Mouse (Mus musculus): Measurements from ENCODE around the gene Nhlh2. TPM values are rescaled to one million over a fixed set of nuclear protein-coding genes. Genes with fewer than 3 reads are reported as not detected.

Gene Nhlh2
- polyA plus RNA-seq, 1 experiment from 2014 or later = 59.5 TPM

DNA sequence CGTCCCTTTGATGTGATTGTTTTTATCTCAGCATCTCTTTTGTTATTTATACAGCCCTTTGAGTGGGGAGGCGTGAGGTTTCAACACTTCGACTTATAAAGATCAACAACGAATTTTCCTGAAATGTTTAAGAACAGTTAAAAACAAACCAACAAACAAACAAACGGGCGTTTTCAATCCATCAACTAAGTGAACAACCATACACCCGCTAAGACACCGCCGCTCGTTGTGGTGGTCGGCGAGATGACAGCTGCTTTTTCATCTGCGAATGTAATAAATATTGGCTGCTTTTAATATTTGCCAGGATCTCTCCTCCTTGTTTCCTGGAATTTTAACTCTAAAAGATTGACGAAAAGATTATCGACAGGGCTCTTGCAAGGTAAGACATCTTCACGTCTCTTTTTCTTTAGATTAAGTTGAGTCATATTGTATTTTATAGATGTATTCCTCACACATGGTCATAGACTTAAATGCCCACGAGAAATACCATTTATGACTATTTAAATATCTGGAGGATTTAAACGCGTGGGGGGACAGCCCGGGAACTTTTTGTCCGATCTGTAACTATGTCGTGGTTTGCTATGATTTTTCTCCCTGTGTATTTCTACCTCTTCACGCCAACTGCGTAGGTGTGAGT lies 923 bp downstream of the Nhlh2 start:
- no peaks in the 10 kb centered on the region for H3K9me3 ChIP-seq
- H3K36me3 ChIP-seq (replicated peaks) = no peaks in the 10 kb centered on the region
- H3K27me3 ChIP-seq = peaks cover 61% of the 10 kb centered on the region
- peak overlapping the region; percentile 49 for H3K4me3 ChIP-seq (replicated peaks)
- 2% methylated on average over 24 of the region's 24 CpGs for WGBS
- H3K27ac ChIP-seq = peak overlapping the region; percentile 92
- H3K9ac ChIP-seq = peak overlapping the region; percentile 68
- peaks cover 19% of the 10 kb centered on the region for H3K4me1 ChIP-seq
- no peak for ATAC-seq (ENCODE audit: low FRiP score)
- peak overlapping the region; percentile 62 for H3K4me2 ChIP-seq

DNA sequence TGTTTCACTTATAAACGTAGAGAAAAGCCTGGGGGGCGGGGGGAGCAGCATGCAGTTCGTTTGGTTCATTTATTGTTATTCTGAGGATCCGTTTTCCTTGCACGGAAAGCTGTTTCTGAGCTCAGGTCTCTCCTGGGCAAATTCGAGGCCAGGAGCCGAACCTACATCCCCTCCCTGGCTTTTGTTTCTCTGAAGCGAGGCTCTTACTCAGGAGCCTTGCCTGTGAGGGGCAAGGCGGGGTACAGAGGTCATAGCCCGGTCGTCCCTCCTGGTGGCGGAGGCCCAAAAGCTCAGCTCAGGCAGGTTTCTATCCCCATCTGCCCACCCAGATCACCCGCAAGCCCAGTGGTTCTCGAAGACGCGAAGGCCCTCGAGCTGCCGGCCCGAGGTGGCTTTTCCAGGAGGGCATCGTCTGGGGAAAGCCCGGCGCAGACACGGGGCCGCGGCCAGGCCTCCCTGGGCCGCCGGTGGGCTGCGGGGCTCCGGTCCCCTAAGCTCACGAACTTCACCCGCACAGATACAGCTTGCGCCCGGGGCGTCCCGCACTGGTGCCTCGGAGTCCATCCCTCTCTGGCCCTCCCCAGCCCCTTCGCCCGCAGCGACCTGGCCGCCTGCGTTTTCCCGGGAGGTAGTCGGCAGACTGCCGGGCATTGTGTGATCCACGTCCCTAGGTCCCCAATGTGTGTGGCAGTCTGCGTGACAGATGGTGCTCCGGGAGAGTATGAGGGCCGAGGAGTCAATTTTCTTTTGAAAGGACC lies 1.6 kb downstream of the Nhlh2 start:
- H3K36me3 ChIP-seq (replicated peaks) = no peaks in the 10 kb centered on the region
- H3K27ac ChIP-seq = peak overlapping the region; percentile 92
- ATAC-seq (ENCODE audit: low FRiP score) = peak; percentile 69
- peak overlapping the region; percentile 49 for H3K4me3 ChIP-seq (replicated peaks)
- peaks cover 68% of the 10 kb centered on the region for H3K27me3 ChIP-seq
- WGBS = under 1% methylated on average over 48 of the region's 48 CpGs
- H3K9ac ChIP-seq = peak overlapping the region; percentile 68
- H3K9me3 ChIP-seq = no peaks in the 10 kb centered on the region
- peaks cover 19% of the 10 kb centered on the region for H3K4me1 ChIP-seq
- H3K4me2 ChIP-seq = peak overlapping the region; percentile 62

DNA sequence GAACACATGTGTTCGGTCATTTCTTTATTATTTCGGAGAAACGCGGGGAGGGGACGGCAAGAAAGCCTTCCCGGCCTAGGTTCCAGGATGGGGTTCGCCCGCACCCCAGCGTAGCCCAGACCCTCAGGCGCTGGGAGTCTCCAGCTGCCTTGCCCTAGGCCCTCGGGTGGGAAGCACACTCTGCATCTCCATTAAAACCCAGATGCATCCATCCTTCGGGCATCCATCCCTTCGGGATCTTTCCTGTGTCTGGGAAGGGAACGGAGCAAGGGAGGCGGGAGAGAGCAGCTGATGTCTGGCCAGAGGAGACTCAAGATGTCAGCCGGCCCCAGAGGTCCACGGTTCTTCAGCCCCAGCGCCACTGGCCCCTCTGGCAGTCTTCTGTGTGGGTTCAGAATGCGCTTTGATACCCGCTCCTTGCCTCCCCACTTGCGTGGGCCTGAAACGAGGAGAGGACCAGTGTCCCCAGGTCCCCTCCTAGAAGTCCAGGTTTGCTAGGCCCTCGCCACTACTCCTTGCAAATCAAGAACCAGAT lies 2.3 kb downstream of the Nhlh2 start:
- WGBS = 4% methylated on average over 23 of the region's 23 CpGs
- H3K36me3 ChIP-seq (replicated peaks) = no peaks in the 10 kb centered on the region
- H3K4me3 ChIP-seq (replicated peaks) = peak overlapping the region; percentile 49
- H3K27ac ChIP-seq = peak overlapping the region; percentile 92
- H3K4me2 ChIP-seq = peak overlapping the region; percentile 62
- peaks cover 19% of the 10 kb centered on the region for H3K4me1 ChIP-seq
- no peaks in the 10 kb centered on the region for H3K9me3 ChIP-seq
- peak; percentile 44 for ATAC-seq (ENCODE audit: low FRiP score)
- peak overlapping the region; percentile 68 for H3K9ac ChIP-seq
- peaks cover 74% of the 10 kb centered on the region for H3K27me3 ChIP-seq

DNA sequence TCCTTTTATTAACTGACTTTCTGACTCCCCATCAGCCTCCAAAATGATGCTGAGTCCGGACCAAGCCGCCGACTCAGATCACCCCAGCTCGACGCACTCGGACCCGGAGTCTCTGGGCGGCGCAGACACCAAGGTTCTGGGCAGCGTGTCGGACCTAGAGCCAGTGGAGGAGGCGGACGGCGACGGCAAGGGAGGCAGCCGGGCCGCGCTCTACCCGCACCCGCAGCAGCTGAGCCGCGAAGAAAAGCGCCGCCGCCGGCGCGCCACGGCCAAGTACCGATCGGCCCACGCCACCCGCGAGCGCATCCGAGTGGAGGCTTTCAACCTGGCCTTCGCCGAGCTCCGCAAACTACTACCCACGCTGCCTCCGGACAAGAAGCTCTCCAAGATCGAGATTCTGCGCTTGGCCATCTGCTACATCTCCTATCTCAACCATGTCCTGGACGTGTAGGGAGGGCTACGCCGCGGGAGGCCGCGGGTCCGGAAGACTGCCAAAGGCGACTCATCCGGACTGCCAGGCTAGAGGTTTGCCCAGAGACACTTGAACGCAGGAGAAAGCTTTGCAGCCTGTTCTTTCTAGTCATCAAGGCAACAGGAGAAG lies 2.8 kb downstream of the Nhlh2 start:
- peaks cover 19% of the 10 kb centered on the region for H3K4me1 ChIP-seq
- ATAC-seq (ENCODE audit: low FRiP score) = no peak
- 2% methylated on average over 52 of the region's 53 CpGs for WGBS
- peak overlapping the region; percentile 68 for H3K9ac ChIP-seq
- no peaks in the 10 kb centered on the region for H3K9me3 ChIP-seq
- no peaks in the 10 kb centered on the region for H3K36me3 ChIP-seq (replicated peaks)
- peaks cover 77% of the 10 kb centered on the region for H3K27me3 ChIP-seq
- peak overlapping the region; percentile 49 for H3K4me3 ChIP-seq (replicated peaks)
- peak overlapping the region; percentile 62 for H3K4me2 ChIP-seq
- H3K27ac ChIP-seq = peak overlapping the region; percentile 92

DNA sequence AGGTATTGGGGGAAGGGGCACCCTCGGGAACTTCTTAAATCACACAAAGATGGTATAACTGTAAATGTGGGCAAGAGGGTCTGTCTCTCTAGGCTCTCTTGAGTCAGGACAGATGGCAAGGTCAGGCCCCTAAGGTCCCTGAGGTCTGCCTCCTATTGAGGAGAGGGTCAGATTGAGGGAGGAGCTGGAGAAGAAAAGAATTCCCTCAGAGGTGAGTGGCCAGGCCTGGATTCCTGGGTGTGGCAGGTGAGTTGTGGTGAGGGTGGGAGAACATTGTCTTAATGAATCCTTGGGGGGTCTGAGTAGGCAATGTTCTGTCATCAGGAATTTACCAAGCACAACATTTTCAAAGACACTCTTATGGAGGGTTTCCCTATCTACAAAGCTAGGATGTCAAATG lies 10.7 kb downstream of the Nhlh2 start:
- H3K9me3 ChIP-seq = no peaks in the 10 kb centered on the region
- 71% methylated on average over 1 of the region's 1 CpGs for WGBS
- no peak for ATAC-seq (ENCODE audit: low FRiP score)
- no peaks in the 10 kb centered on the region for H3K36me3 ChIP-seq (replicated peaks)
- H3K4me1 ChIP-seq = peaks cover 41% of the 10 kb centered on the region
- no peak overlapping the region for H3K4me3 ChIP-seq (replicated peaks)
- H3K27ac ChIP-seq = no peak overlapping the region
- H3K4me2 ChIP-seq = no peak overlapping the region
- peaks cover 50% of the 10 kb centered on the region for H3K27me3 ChIP-seq
- H3K9ac ChIP-seq = no peak overlapping the region

DNA sequence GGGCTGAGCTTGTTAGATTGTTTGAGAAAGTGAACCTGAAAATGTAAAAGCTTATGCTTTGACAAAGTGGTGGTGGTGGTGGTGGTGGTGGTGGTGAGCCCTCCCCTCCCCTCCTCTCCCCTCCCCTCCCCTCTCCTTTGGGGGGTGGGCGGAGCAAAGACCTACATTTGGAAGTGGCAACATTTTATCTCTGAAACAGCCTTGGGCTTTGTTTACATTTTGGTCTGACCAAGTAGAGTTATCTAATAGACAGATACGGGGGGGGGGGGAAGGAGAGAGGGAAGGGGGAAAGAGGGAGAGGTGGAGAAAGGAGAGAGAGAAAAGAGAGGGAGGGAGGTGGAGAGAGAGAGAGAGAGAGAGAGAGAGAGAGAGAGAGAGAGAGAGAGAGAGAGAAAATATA lies 12.8 kb downstream of the Nhlh2 start:
- Histone ChIP-seq H3K36me3 (replicated peaks) (no peaks in the 10 kb centered on the region), H3K27me3 (peaks cover 29% of the 10 kb centered on the region), H3K4me2 (peak overlapping the region; percentile 60; the same call in 1 of the 2 replicates), H3K4me1 (peaks cover 47% of the 10 kb centered on the region), H3K4me3 (replicated peaks) (no peak overlapping the region), H3K9ac (no peak overlapping the region; the same call in 1 of the 2 replicates), H3K9me3 (no peaks in the 10 kb centered on the region), H3K27ac (peak overlapping the region; percentile 87)
- WGBS = 38% methylated on average over 1 of the region's 2 CpGs
- ATAC-seq (ENCODE audit: low FRiP score) = no peak

DNA sequence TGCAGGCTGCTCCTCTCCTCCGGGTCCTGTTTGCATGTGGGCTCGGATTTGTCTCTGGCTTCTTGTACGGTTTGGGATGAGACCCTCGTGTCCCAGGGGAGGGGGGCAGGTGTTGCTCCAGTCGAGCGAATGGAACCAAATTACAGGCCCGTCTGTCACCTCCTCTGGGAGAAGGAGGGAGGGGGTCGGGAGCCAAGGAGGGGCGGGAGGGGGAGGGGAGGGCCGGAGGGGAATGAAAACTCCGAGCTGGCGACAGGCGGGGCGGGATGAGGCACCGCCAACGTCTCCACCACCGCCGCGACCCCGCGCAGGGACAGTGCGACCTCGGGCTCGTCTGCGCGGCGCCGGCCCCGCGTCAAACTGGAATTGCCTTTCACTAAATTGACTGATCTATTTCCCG lies 13.5 kb downstream of the Nhlh2 start:
- Histone ChIP-seq H3K27me3 (peaks cover 26% of the 10 kb centered on the region), H3K4me3 (replicated peaks) (peak overlapping the region; percentile 34), H3K4me2 (peak overlapping the region; percentile 60), H3K36me3 (replicated peaks) (no peaks in the 10 kb centered on the region), H3K9me3 (no peaks in the 10 kb centered on the region), H3K4me1 (peaks cover 47% of the 10 kb centered on the region), H3K27ac (peak overlapping the region; percentile 87), H3K9ac (peak overlapping the region; percentile 36)
- WGBS = under 1% methylated on average over 30 of the region's 31 CpGs
- peak; percentile 69 for ATAC-seq (ENCODE audit: low FRiP score)

DNA sequence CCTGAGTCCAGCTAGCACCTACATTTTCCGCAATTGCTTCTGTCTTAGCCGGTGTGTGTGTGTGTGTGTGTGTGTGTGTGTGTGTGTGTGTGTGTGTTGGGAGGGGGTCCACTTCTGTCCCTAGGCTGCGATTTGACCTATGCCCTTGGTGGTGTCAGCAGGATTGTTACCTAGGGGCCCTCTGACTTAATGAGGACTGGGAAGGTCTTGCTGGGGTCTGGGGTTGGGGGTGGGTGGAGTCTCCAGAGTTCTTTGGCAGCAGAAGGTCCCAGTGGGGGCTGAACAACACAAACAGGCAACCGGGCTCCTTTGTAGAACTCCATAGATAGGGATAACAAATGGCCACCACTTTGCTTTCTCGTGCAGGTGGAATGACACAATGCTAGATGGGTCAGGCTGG lies 14.0 kb downstream of the Nhlh2 start:
- peaks cover 26% of the 10 kb centered on the region for H3K27me3 ChIP-seq

DNA sequence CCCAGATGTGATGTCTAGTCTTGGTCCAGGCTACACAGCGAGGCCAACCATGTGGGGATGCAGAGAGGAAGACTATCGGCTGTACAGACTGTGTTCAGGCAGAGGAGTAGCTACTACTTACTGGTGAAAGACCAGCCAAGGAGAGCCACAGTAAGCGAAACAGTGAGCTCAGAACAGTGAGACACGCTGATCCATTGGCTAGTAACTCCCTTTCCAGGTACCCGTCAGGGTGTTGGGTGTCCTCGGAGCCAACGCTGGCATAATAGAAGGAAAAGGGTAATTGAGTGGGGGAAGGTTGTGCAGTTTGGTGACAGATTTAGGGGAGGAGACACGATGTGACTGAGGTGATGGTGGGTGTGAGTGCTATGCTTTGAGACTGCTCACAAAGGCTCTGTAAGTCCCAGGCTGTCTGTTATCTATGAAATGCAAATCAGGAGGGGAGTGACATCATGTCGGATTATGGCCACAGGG lies 15.1 kb downstream of the Nhlh2 start:
- peaks cover 26% of the 10 kb centered on the region for H3K27me3 ChIP-seq
- H3K4me3 ChIP-seq (replicated peaks) = no peak overlapping the region
- peak overlapping the region; percentile 87 for H3K27ac ChIP-seq
- WGBS = 44% methylated on average over 9 of the region's 9 CpGs
- peaks cover 47% of the 10 kb centered on the region for H3K4me1 ChIP-seq
- H3K36me3 ChIP-seq (replicated peaks) = no peaks in the 10 kb centered on the region
- ATAC-seq (ENCODE audit: low FRiP score) = peak; percentile 83
- no peak overlapping the region for H3K9ac ChIP-seq
- H3K9me3 ChIP-seq = no peaks in the 10 kb centered on the region
- peak overlapping the region; percentile 17; the same call in 1 of the 2 replicates for H3K4me2 ChIP-seq

More for the DNA sequence above, 14.0 kb downstream of the Nhlh2 start:
- Histone ChIP-seq H3K4me2 (peak overlapping the region; percentile 60), H3K27ac (peak overlapping the region; percentile 87), H3K9ac (peak overlapping the region; percentile 36; the same call in 1 of the 2 replicates), H3K4me3 (replicated peaks) (peak overlapping the region; percentile 34), H3K36me3 (replicated peaks) (no peaks in the 10 kb centered on the region), H3K9me3 (no peaks in the 10 kb centered on the region), H3K4me1 (peaks cover 47% of the 10 kb centered on the region)
- peak; percentile 19; the same call in 1 of the 2 replicates for ATAC-seq (ENCODE audit: low FRiP score)
- WGBS = 14% methylated on average over 5 of the region's 5 CpGs

DNA sequence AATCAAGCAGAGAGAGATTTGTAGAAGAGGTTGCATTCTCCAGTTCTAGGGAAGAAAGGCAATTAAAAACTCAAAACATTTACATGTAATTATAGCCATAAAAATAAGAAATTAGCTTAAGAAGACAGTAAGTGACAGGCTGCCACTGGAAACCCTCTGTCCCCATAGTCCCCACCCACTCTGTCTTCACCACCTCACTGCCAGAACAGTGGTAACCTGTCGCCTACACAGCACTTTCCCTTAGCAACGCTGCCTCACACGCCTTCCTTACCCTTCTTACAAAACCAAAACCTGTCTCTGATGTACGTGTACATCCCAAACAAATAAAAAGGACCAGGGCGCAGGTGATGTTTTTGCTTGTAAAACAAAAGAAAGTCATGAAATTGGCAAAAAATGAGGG lies 15.8 kb downstream of the Nhlh2 start:
- H3K4me1 ChIP-seq = peaks cover 45% of the 10 kb centered on the region
- H3K27me3 ChIP-seq = peaks cover 23% of the 10 kb centered on the region
- peak overlapping the region; percentile 87 for H3K27ac ChIP-seq
- H3K36me3 ChIP-seq (replicated peaks) = no peaks in the 10 kb centered on the region
- WGBS = 72% methylated on average over 5 of the region's 5 CpGs
- H3K4me3 ChIP-seq (replicated peaks) = no peak overlapping the region
- no peak overlapping the region for H3K9ac ChIP-seq
- ATAC-seq (ENCODE audit: low FRiP score) = peak; percentile 47; the same call in 1 of the 2 replicates
- no peaks in the 10 kb centered on the region for H3K9me3 ChIP-seq
- H3K4me2 ChIP-seq = no peak overlapping the region

DNA sequence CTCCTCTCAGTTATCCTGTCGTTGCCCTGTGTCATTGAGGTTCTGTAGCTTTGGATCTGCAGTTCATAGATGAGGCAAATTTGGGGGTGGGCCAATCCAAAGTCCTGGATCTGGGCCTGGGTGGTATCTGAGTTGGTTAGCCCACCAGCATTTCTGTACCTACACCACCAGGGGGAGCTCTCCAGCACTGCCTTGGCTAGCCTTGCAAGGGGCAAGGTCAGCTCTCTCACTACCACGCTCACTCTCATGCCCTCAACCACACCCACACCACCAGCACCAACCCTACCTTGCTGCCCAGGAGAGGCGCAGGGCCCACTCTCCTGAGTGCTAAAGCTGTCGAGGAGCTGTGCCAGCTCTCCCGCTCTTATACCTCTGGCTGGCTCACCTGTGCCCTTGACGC lies 18.0 kb downstream of the Nhlh2 start:
- H3K9ac ChIP-seq = no peak overlapping the region
- H3K36me3 ChIP-seq (replicated peaks) = no peaks in the 10 kb centered on the region
- no peak for ATAC-seq (ENCODE audit: low FRiP score)
- peaks cover 11% of the 10 kb centered on the region for H3K27me3 ChIP-seq
- 62% methylated on average over 6 of the region's 6 CpGs for WGBS
- no peak overlapping the region for H3K4me2 ChIP-seq
- H3K27ac ChIP-seq = no peak overlapping the region
- peaks cover 32% of the 10 kb centered on the region for H3K4me1 ChIP-seq
- H3K9me3 ChIP-seq = no peaks in the 10 kb centered on the region
- no peak overlapping the region for H3K4me3 ChIP-seq (replicated peaks)

DNA sequence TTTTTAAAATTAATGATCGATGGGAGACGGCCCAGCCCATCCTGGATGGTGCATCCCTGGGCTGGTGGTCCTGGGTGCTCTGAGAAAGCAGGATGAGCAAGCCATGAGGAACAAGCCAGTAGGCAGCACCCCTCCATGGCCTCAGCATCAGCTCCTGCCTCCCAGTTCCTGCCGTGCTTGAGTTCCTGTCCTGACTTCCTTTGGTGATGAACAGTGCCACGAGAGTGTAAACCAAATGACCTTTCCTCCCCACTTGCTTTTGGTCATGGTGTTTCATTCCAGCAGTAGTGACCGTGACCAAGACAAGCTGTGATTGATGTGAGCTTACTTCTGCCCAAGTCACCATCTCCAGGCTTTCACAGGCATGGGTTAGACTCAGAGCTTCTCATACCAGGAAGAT lies 27.9 kb downstream of the Nhlh2 start:
- Histone ChIP-seq H3K27me3 (no peaks in the 10 kb centered on the region), H3K4me3 (replicated peaks) (no peak overlapping the region), H3K27ac (no peak overlapping the region), H3K36me3 (replicated peaks) (no peaks in the 10 kb centered on the region), H3K9me3 (no peaks in the 10 kb centered on the region), H3K4me2 (no peak overlapping the region), H3K9ac (no peak overlapping the region), H3K4me1 (no peaks in the 10 kb centered on the region)
- no peak for ATAC-seq (ENCODE audit: low FRiP score)
- 94% methylated on average over 5 of the region's 5 CpGs for WGBS

Data from forebrain, embryonic 12.5 days (tissue).